Mouse (Mus musculus): ENCODE data around the gene Gfod2.

The Gfod2 gene

DNA sequence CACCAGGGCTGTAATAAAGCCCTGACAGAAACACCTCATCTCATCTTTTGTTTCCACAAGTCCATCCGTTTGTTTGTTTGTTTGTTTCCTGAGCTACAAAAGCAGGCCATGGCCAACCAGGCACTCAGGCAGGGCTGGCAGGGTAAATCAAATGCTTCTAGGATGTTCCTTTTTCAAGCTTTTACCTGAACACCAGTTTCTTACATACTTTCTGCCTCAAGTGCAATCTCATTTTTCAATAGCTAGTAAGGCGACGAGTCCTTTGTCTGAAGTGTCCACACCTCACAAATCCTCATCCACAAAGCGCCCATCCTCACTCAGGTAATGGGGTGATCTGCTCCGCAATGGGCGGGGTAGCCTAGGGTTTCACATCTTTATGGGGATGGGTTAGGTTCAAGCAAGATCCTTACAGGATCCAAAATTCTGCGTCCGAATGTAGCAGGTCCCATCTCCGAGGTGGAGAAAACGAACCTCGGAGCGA is 628 bp downstream of the Gfod2 start:
- DNase-seq (ENCODE audit: low spot score): no peak

DNA sequence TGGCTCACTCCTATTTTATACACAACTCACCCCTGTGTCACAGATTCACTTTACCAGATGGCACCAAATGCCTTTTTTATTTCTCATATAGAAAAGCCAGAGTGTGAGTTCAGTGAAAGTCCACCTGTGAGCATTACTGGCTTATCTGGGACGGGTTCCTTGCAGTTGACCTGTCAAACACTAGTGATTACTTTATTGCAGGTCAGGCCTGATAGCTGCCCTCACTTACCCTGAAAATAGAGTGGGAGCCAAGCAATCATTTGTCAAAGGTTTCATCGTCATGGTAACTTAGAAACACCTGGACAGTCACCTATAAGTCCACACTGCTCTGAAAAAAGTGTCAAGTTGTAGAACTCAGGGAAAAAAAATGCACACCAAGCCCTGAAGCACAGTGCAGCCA is 3.8 kb downstream of the Gfod2 start:
- no peak for DNase-seq (ENCODE audit: low spot score)

DNA sequence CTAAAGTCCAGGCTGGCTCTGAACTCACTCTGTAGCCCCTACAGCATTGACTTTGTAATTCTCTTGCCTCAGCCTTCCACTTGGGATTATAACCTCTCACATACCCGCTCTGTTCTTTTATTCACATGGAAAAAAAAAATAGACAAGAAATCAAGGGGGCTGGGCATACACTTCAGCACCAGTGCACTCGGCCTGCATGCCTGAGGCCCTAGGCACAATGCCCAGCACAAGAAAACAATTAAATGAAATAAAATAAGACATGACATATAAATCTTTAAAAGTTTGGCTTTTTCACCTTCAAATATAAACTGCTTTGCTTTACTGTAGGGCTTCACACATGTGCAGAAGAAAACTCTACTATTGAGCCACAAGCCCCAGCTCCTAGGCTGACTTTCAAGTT is 4.5 kb downstream of the Gfod2 start:
- no peak for DNase-seq (ENCODE audit: low spot score)

DNA sequence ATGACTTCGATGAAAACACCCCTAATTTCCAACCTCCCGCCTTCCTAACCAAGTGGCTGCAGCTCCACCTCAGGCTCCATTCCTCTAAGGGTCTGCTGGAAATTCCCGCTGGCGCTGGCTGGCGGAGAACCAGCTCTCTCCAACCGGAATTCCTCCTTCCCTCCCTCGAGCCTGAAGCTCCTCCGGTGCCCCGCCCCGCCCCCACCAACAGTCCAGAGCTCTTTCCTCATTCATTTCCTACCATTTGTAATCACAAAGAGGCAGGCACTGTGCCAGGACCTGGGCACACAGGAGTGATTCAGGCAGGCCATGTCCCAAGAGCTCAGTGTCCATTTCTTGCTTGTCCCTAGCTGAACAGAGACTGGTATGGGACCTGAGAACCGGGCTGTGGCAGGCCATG is 7.9 kb downstream of the Gfod2 start:
- peak; percentile 52 for DNase-seq (ENCODE audit: low spot score)

DNA sequence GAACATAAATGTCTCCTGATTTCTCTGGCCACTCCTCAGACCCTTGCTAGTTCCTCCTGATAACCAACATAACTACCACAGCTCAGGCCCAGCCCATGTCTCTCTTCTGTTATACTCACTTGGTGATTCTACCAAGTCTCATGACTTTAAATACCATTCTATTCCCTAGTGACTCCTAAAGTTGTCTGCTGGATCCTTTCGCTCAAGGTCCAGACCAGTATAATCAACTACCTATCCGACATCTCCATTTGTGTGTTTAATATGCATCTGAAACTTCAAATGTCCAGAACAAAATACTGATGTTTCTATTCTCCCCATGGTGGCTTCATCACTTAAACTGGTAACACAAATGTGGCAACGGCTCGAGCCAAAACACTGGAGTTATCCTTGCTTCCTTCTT is 15.2 kb downstream of the Gfod2 start:
- DNase-seq (ENCODE audit: low spot score): no peak

DNA sequence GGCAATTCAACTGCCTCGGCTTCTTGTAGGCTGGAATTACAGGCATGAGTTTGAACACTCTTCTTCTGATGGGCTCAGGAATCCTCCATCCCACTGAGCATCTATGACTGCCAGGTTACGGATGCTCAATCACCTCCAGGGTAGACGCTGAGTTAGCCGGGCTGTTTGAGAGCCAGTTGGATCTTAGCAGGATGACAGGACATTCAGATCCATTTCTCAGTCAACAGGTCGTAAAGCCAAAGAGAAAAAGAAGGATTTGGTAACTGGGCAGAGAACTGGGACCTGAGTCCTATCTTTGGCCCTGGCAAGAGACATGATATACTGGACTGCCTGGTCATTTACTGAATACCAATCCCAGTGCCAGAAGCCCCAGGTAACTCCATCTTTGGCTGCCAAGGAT is 19.2 kb downstream of the Gfod2 start:
- no peak for DNase-seq (ENCODE audit: low spot score)

DNA sequence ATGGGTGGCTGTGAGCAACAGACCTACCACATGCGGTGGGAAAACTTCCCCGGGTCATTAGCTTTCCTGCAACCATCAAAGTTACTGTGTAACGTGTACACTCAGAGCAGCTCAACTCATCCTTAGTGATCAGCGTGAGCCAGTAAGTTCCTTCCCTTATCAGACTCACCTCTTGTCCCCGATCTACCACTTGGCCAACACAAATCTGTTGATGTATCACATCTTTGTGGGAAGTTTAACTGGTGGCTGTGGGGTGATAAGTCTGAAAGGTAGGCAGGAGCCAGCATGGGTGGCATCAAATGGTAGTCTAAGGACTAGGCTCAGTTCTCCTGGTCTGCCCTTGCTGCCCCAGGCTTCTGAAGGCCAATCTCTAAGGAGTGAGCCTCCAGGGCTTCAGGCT is 26.3 kb downstream of the Gfod2 start:
- no peak for DNase-seq (ENCODE audit: low spot score)

DNA sequence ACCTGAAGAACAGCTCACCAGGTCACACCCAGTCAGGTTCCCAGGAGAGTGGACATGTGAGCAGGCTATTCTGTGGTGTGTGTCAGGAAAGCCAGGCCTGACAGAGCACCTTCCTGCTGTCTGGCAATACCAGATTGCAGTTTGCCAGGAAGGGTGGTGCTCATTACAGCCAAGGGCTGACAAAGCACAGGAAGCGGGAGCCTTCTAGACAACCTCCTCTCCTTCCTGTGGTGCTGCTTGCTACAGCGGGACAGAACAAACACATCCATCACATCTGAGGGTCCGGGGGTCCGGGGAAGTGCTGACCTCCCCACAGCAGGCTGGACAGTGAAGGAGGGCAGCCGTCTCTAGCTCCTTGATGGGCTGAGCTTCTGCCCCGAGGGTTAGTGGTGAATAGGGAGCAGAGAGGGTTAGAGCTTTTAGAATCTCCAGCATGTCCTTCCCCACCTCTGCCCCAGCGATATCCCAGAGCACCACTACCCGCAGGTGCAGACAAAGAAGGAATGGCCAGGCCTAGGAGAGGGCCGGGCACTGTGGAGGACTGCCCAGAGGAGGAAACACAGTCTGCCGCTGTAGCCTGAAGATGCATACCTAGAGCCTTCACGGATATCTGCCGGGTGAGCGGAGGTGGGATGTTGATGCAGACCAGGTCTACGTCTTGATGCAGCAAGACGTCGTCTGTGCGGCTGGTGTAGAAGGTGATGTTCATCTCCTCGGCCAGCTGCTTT is 30.9 kb downstream of the Gfod2 start:
- no peak for DNase-seq (ENCODE audit: low spot score)

DNA sequence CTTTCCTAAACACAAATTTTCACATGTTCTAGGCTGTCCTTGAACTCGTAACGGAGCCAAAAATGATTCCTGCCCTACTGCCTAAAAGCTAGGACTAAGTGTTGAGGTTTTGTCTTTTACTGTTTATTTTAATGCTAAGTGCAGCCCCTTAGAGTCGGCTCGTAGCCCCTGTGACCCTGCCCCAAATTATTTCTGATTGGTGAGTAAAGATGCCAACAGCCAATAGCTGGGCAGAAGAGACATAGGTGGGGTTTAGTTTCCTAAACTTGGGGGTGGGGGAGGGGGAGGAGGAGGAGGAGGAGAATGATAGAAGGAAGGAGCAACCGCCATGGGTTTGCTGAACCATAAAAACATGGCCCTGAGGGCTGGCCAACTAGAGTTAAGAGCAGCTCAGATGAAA is 32.7 kb downstream of the Gfod2 start:
- DNase-seq (ENCODE audit: low spot score): no peak

DNA sequence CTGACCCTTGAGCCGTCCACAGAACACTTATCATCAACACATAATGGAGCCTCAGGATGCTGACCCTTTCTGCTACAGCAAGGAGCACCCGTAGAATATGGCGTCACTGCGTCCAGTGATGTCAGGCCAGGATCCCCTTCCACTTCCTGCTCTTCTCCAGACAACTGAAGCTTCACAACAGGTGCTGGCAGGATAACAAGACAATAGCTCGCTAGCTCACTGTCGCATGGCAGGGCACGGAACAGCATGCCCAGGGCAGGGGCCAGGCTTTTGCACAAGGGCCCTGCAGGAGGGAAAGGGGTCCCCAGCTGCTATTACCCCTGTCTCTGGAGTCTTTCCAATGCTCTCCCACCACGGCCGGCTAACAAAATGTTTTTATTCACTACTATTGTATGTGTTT is 35.6 kb downstream of the Gfod2 start:
- DNase-seq (ENCODE audit: low spot score): no peak

DNA sequence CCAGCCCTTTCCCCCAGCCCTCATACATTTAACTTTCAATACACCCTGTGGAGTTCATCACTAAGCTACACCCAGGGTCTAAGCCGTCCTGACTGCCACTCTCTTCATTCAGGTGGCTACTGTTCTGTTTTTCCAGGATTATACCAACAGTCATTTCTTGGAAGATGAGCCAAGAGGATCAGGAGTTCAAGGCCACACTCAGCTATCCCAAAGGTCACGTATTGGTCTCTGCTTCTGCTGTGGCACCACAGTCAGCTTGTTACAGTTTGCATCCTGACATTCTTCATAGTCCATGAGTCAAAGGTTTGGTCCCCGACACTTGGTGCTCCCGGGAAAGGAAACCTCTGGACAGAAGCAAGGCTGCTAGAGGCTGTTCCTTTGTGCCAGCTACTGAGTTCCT is 38.8 kb downstream of the Gfod2 start:
- DNase-seq (ENCODE audit: low spot score): no peak

DNA sequence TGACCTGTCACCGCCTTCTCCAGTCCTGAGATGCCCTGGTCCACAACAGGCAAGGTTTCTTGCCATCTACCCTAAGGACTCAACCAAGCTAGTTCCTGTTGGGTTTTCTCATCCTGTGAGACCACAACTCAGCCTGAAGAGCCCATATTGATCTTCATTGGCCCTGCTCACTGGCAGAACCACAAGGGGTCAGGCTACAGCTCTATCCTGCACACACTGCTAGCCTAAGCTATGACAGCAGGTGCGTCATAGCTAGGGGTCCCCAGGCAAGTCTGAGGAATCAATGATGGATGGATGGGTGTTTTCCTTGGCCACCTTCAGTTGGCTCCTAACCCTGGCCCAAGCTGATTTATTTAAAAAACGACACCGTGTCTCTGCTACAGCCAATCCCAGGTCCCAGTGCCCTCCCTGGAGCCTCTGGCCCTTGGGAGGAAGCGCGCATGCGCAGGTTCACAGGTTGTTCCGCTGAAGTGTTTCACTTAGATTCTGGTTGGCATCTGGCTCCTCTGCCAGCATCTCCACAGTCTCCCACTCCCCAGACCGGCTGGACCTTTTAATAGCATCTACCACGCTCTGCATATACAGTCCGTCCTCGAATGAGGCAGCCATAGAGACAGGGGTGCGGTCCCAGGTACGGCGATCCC is 42.0 kb downstream of the Gfod2 start:
- no peak for DNase-seq (ENCODE audit: low spot score)

DNA sequence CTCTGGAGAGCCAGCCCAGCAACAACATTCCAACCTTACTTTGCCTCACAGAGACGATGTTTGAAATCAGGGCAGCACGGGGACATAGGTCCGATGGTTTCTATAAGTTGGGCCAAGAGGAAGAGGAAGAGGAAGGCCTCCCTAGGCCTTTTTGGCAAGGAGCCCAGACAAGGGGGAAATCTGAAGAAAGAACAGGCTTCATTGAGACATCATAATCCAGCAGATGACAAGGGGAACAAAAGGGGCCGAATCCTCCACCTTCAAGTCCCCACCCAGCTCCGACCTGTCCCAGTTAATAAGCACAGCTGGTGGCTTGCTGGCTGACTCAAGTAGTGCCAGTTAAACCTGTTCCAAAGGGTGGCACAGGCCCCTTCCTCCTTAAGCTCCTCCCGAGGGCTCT is 43.4 kb downstream of the Gfod2 start:
- DNase-seq (ENCODE audit: low spot score): no peak

DNA sequence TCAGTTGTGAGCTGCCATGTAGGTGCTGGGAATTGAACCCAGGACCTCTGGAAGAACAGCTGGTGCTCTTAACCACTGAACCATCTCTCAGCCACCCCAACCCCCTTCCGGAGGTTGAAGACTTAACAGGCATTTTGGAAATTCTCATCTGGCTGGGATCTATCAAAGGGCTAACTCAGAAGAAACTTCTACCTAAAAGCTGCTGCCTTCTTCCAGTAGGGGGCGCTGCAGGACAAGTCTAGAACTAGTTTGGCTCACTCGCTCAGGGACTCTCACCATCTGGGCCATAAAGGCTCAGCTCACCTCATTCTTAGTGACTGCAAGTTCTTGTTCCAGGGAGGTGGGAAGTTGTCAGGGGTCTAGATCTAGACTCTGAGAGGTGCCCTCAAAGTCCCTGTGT is 44.3 kb downstream of the Gfod2 start:
- DNase-seq (ENCODE audit: low spot score): peak; percentile 95

DNA sequence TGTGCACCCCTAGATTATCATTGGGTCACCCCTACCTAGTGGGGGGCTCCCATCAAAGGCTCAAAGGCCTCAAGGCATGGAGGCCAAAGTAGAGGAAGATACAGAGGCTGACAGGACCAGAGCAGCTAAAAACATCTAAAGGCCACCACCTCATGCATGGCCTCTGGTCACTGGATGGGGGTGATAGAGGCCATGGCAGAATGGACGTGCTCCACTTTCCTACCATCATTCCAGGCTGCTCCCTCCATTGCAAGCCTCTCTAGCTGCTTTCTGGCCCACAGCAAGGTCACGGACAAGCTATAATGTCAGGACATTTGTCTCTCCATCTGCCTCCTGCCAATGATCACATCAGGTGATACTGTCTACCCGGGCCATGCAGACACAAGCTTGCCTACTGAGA is 46.2 kb downstream of the Gfod2 start:
- DNase-seq (ENCODE audit: low spot score): no peak

DNA sequence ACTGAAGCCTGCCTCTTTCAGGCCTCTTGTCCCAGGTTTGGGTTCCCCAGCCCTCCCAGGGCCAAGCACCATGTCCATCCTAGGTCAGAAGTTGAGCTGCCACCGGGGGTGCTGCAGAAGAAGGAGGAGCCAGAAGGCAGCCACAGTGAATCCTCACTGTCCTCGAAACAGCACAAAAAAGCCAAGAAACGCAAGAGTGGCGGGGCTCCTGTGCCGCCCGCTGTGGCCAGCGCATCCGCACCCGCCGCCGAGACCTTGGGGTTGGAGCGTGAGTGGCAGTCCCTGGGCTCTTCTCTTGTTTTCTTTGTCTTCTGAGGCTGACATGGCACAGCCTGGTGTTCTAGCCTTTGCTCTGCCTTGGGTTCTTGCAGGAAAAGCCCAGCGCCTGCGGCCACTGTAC is 49.1 kb downstream of the Gfod2 start:
- DNase-seq (ENCODE audit: low spot score): no peak

DNA sequence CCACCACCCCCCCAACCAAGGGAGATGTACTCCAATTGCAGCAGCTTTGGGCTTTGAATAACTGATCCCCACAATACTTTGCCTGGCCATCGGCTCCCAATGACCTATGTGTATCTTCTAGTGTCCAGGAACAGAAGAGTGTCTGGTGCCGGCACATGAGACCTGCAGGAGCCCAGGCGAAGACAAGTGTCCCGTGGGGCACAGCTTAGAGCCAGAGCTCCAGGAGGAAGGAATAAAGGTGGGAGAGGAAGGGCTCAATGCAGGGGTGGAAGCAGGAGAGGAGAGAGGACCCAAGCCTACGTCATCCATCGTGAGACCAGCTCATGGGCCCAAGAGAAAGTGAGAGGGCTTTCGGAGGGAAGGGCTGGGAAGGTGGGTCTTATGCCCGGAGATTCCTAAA is 49.8 kb downstream of the Gfod2 start:
- no peak for DNase-seq (ENCODE audit: low spot score)

DNA sequence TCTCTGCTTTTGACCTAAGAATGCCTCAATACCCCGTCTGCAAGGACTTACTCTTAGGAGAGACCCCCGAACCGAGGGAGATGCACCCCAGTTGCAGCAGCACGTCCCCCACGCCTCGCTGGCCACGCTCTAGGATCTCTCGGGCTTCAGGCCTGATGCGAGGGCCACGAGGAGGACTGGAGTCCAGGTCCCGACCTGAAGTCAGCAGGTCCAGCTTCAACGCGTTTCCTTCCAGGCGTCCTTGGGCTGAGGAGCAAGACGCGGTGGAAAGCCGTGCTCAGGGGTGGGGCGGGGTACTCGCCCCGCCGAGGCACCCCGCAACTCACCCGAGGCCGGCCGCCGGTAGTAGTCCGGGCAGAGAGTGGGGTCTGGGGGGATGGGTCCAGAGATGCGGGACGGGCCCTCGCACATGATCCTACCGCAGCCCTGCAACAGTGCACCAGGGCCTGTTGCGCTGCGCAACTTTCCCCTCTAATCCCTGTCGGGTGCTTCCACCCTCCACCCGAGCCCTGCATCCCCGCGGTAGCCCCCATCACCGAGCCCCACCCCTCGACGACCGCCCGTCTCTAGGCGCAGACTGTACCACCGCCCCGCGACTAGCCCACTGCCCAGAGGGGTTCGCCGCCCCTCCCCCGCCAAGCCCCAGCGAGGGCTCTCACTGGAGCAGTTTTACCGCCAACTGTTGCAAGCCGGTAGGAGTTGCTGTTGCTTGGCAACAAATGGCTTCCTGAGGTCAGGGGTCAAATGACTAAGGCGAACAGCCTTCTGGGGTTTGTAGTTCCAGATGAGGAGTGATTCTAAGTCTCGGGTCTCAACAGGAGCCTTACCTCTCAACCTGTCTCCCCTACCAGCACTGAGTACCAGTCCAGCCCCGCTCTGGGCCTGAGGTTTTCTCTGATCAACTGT is 50.7 kb downstream of the Gfod2 start, which contains the start of the genes 4933405L10Rik and Enkd1:
4933405L10Rik (plus strand) TSS at position 158 of the 906 bp plus-strand sequence.
Enkd1 (minus strand) TSS at position 713 of the 906 bp plus-strand sequence.
- peak; percentile 98 for DNase-seq (ENCODE audit: low spot score)

DNA sequence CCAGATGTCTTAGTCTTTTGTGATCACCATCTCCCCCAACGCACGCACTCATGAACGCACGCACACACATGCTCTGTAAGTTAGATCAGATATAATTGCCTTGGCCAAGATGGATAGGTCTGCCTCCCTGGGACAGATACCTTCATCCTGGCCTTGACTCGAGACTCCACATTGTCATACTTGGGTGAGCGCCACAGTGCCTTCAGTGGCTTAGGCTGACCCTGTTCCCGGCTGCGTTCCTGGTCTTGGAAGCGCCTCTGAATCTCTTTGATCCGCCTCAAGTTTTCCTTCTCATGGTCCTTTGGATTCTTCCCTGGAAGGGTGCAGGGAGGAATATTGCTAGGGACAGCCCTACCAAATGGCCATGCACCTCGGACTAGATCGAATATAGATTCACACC is 52.0 kb downstream of the Gfod2 start:
- DNase-seq (ENCODE audit: low spot score): no peak

DNA sequence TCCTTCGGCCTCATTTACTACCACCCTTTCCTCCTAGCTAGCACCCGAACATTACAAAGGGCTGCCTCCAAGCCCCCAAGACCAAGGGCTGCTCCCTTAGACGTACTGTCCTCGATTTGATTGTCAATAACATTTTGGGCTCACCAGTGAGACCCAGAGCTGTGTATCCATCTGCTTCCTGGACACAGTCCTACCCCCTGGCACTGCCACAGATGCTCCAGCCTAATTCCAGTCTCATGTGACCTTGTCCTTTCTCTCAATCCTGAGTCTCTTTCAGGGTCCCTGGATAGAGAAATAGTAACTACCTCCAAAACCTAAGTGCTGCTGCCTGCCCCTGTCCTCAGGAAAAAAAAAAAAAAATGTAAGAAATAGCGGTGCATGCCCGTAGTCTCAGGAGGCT is 53.5 kb downstream of the Gfod2 start:
- DNase-seq (ENCODE audit: low spot score): no peak

DNA sequence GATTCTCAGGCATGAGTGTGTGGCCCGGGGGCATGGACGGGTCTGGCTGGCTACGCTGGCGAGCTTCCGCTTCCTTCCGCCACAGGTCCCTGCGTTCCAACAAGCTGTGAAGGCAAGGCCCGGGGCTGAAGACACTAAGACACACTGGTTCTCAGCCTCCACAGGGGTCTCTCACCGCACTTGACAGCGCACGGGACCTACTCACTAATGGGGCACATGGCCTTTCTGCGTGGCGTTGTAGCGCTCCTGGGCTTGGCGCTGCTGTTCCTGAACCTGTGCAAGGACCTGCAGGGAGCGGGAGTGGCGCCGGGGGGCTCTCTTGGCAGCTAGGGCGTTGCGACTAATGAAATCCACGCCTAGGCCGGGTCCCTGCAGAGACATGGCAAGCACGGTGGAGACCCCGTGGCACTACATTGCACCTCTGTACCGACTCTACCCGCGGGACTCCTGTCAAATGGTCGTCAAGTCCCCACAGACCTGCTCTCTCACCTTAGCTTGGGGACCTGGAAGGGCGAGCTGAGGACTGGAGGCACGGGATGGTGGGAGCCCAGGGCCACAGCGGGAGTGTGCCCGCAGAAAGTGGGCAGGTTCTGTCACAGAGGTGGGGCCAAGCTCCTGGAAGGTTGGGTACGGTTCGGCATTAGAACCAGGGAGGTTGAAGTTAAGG is 54.2 kb downstream of the Gfod2 start:
- no peak for DNase-seq (ENCODE audit: low spot score)

DNA sequence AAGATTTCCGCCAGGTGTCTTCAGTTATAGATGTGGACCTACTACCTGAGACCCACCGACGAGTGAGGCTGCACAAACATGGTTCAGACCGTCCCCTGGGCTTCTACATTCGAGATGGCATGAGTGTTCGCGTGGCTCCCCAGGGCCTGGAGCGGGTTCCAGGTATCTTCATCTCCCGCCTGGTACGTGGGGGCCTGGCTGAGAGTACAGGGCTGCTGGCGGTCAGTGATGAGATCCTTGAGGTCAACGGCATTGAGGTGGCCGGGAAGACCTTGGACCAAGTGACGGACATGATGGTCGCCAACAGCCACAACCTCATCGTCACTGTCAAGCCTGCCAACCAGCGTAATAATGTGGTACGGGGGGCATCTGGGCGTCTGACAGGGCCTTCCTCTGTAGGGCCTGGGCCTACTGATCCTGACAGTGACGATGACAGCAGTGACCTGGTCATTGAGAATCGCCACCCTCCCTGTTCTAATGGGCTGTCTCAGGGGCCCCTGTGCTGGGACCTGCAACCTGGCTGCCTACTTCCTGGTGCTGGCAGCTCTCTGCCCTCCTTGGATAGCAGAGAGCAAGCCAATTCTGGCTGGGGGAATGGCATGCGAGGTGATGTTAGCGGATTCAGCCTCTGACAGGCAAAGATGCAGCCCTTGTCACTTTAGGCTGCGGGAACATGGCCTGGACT is 55.6 kb downstream of the Gfod2 start:
- no peak for DNase-seq (ENCODE audit: low spot score)
